Mouse (Mus musculus) neural tube, embryonic 13.5 days (tissue): ENCODE results near the gene Stkld1. TPM values are rescaled to one million over a fixed set of nuclear protein-coding genes. Genes with fewer than 3 reads are reported as not detected.
A peak's percentile ranks its signal among the peaks of the same experiment; 100 is the strongest.
"Not testable (repeated sequence)": the region's sequence is repeated elsewhere in the genome, so short reads cannot be mapped to it uniquely, and the experiment has no call there.

Experiments used
- ATAC-seq: fragments of 200-750 bp; cut with Nextera tagmentation; 2 replicates; pipeline ENCODE4 v1.8.0; 2017; ENCODE audit warnings: low read depth, mild to moderate bottlenecking, moderate TSS enrichment, moderate library complexity
- H3K27ac ChIP-seq: fragments of 300-500 bp; sonication (generic); replicated peaks from 2 replicates; pipeline ENCODE4 v1.5.1; 2015; ENCODE audit warnings: moderate library complexity, mild to moderate bottlenecking, inconsistent platforms
- H3K27me3 ChIP-seq: fragments of 300-500 bp; sonication (generic); 2 replicates; pipeline ENCODE4 v1.6.1; 2015; ENCODE audit warnings: mild to moderate bottlenecking, inconsistent platforms
- H3K36me3 ChIP-seq: fragments of 300-500 bp; sonication (generic); 2 replicates; pipeline ENCODE4 v1.6.1; 2015; ENCODE audit warnings: mild to moderate bottlenecking, inconsistent platforms
- H3K4me1 ChIP-seq: fragments of 300-500 bp; sonication (generic); replicated peaks from 2 replicates; pipeline ENCODE4 v1.6.1; 2015; ENCODE audit warnings: inconsistent platforms
- H3K4me2 ChIP-seq: fragments of 300-500 bp; sonication (generic); 2 replicates; pipeline ENCODE4 v1.6.1; 2015; ENCODE audit warnings: inconsistent platforms, mild to moderate bottlenecking, moderate library complexity
- H3K4me3 ChIP-seq: fragments of 300-500 bp; sonication (generic); 2 replicates; pipeline ENCODE4 v1.5.1; 2015; ENCODE audit warnings: mild to moderate bottlenecking, inconsistent platforms
- H3K9ac ChIP-seq: fragments of 300-500 bp; sonication (generic); 2 replicates; pipeline ENCODE4 v1.6.1; 2015; ENCODE audit warnings: moderate library complexity, mild to moderate bottlenecking, inconsistent platforms
- H3K9me3 ChIP-seq: fragments of 300-500 bp; sonication (generic); 2 replicates; pipeline ENCODE4 v1.6.1; 2016; ENCODE audit warnings: inconsistent platforms
- WGBS: fragments of 180-500 bp; shearing (Covaris S2); methylation state at CpG from one replicate; pipeline ENCODE4 v1.1.7; 2015; 5-methylcytosine and 5-hydroxymethylcytosine counted together
- polyA plus RNA-seq: library from polyadenylated mRNA; unstranded; fragments of >200 nt; fragmentation: Nextera tagmentation; extraction: Ambion mirVana; gene quantifications from 2 replicates; pipeline ENCODE4 v1.2.1, GENCODE M21; 2015

The Stkld1 gene
- 0.11 and 0.61 TPM in 2 replicates for polyA plus RNA-seq

DNA sequence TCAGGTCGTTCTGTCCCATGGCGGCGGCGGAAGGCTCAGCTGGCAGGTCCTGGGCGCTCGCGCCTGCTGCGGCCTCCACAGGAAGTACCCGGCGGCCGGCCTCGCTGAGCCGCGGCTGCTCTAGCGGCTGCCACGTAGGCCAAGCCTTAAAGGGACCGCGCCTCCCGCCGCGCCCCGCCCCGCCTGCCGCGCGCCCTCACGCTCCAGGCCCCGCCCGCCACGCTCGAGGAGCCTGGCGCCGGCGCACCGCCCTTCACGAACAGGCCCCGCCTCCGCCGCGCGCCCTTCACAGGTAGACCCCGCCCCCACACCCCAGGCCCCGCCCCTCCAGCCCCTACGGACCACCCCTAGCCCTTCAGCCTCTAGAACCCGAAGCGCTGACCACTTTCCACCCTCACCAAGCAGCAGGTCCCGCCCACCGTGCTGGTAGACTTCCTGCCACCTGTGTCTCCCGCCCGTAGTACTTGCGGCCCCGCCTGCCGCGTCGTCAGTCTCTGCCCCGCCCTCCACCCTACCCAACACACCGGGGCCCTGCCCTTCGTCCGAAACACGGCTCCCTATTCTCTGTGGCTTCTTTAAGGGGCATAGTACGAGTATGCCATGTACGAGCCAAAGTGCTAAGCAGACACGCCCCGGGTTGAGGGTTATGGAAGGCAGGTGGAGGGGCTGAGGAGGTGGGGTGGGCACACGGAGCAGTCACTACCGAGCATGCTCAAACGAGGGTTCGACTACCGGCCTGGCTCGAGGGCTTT lies at the start of gene Stkld1, which contains the start of gene Surf4:
Gene Stkld1 (plus strand): TSS at position 744 of the 752 bp plus-strand sequence.
Gene Surf4 (minus strand): TSS at position 625 of the 752 bp plus-strand sequence.
- Histone ChIP-seq H3K27ac (peak within 1 kb of the TSS; percentile 89), H3K9me3 (no peaks in the 10 kb centered on the region), H3K27me3 (no peaks in the 10 kb centered on the region), H3K36me3 (peaks cover 31% of the 10 kb centered on the region), H3K4me1 (peaks cover 30% of the 10 kb centered on the region), H3K9ac (peak within 1 kb of the TSS; percentile 100), H3K4me2 (peak within 1 kb of the TSS; percentile 88), H3K4me3 (peak within 1 kb of the TSS; percentile 98)
- ATAC-seq: peak; percentile 96
- WGBS: under 1% methylated on average over 61 of the region's 70 CpGs

DNA sequence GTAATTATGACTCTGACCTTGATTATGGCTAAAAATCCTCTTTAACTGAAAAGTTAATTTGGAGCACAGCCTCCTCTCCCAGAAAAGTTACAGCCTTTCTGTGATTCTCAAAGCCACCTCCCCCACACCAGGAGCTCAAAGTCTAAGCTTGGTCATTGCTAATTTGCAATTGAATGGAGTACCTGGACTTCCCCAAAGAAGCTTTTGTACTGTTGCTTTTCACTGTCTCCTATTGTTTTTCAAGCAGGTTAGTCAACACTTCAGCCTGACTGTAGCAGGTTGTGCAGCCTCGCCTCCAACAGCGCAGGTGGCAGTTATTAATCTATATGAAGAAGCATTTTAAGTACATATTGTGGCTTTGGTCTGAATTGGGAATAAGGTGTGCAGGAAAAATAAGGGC lies 48.3 kb upstream of the Stkld1 start:
- H3K27me3 ChIP-seq, H3K27ac ChIP-seq, H3K4me2 ChIP-seq, H3K4me3 ChIP-seq, ATAC-seq, H3K9ac ChIP-seq, H3K4me1 ChIP-seq: not testable (repeated sequence)
- Histone ChIP-seq H3K36me3 (peaks cover 21% of the 10 kb centered on the region), H3K9me3 (peaks cover 13% of the 10 kb centered on the region)
- WGBS: 91% methylated on average over 2 of the region's 2 CpGs

DNA sequence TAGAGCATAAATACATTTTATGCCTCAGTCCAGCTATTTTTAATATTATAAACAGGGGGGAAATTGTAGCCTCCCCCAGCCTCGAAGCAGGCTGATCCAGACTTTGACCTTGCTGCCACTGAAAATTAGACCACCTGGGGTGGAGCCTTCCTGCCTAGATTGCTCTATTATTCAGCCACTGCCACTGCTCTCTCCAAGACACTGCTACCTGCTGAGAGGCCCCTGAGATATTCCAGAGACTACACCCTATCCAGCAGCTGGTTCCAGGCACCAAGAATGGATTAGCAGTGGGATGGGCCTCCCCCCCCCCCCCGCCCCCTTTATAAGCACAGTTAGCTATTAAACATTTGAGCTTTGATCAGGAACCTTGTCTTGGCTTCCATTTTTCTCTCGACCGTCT lies 47.7 kb upstream of the Stkld1 start:
- WGBS: 66% methylated on average over 4 of the region's 4 CpGs
- H3K27me3 ChIP-seq, H3K9ac ChIP-seq, H3K4me1 ChIP-seq, H3K27ac ChIP-seq, ATAC-seq, H3K4me2 ChIP-seq, H3K4me3 ChIP-seq: not testable (repeated sequence)
- Histone ChIP-seq H3K36me3 (peaks cover 27% of the 10 kb centered on the region), H3K9me3 (peaks cover 13% of the 10 kb centered on the region)

DNA sequence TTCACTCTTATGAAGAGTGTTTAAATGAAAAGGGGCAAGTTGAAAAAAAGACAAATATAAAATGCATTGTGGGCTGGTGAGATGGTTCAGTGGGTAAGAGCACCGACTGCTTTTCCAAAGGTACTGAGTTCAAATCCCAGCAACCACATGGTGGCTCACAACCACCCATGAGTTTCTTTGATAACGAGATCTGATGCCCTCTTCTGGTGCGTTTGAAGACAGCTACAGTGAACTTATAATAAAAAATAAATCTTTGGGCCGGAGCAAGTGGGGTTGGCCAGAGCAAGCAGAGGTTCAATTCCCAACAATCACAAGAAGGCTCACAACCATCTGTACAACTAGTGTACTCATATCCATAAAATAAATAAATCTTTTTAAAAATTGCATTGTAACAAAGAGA lies 37.9 kb upstream of the Stkld1 start:
- Histone ChIP-seq H3K9me3 (no peaks in the 10 kb centered on the region), H3K4me1 (peaks cover 4% of the 10 kb centered on the region; the same call in 1 of the 2 replicates), H3K27me3 (no peaks in the 10 kb centered on the region), H3K4me2 (no peak overlapping the region), H3K9ac (no peak overlapping the region), H3K27ac (no peak overlapping the region), H3K36me3 (peaks cover 86% of the 10 kb centered on the region), H3K4me3 (no peak overlapping the region)
- 91% methylated on average over 4 of the region's 4 CpGs for WGBS
- ATAC-seq: no peak

DNA sequence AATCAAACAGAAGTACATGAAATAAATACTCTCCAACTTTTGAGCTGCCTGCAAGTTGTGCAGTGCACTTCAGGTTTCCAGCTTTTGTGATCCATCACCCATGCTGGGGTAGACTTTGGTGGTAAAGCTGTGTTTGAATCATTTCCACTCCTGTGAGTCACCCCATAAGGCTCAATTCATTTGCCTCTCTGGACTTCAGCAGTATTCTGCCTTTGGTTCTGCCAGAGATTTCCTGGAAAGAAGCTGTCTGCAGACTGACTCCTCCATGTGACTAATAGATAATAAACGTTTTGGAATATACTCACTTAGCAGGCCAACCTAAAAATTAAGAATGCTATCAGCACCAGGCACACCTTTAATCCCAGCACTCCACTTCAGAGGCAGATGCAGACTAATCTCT lies 33.1 kb upstream of the Stkld1 start:
- 70% methylated on average over 1 of the region's 1 CpGs for WGBS

DNA sequence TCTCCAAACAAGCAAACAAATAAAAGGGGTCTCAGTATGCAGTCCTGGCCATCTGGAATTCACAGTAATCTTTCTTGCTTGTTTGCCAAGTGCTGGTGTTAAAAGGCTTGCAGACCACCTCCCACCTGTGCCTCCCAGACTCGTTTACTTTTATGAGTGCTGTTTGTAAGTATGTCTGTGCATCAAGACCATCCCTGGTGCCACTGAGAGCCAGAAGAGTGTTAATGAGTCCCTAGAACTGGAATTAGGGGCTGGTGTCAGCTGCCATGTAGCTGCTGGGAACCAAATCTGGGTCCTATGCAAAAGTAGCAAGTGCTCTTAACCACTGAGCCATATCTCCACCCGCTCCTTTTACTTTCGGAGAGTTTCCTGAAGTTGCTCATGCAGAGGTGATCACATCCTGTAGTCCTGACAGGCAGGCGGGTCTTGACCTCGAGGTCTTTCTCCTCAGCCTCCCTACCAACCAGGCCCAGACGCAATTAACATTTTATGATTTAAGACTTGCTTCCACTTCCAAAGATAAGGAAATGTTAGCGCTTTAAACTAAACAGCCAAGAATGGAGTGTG lies 31.9 kb upstream of the Stkld1 start:
- peaks cover 59% of the 10 kb centered on the region for H3K36me3 ChIP-seq
- peak overlapping the region; percentile 86 for H3K4me2 ChIP-seq
- ATAC-seq: no peak
- no peak overlapping the region for H3K27ac ChIP-seq
- H3K9ac ChIP-seq: peak overlapping the region; percentile 74
- H3K4me3 ChIP-seq: peak overlapping the region; percentile 90
- no peaks in the 10 kb centered on the region for H3K9me3 ChIP-seq
- H3K27me3 ChIP-seq: no peaks in the 10 kb centered on the region
- peaks cover 29% of the 10 kb centered on the region for H3K4me1 ChIP-seq
- WGBS: 13% methylated on average over 7 of the region's 7 CpGs

More for the DNA sequence above, 33.1 kb upstream of the Stkld1 start:
- no peaks in the 10 kb centered on the region for H3K9me3 ChIP-seq
- ATAC-seq: no peak
- H3K36me3 ChIP-seq: peaks cover 59% of the 10 kb centered on the region
- H3K27me3 ChIP-seq: no peaks in the 10 kb centered on the region
- H3K4me1 ChIP-seq: peaks cover 29% of the 10 kb centered on the region
- no peak overlapping the region for H3K27ac ChIP-seq
- H3K4me3 ChIP-seq: no peak overlapping the region
- no peak overlapping the region for H3K9ac ChIP-seq
- H3K4me2 ChIP-seq: no peak overlapping the region

DNA sequence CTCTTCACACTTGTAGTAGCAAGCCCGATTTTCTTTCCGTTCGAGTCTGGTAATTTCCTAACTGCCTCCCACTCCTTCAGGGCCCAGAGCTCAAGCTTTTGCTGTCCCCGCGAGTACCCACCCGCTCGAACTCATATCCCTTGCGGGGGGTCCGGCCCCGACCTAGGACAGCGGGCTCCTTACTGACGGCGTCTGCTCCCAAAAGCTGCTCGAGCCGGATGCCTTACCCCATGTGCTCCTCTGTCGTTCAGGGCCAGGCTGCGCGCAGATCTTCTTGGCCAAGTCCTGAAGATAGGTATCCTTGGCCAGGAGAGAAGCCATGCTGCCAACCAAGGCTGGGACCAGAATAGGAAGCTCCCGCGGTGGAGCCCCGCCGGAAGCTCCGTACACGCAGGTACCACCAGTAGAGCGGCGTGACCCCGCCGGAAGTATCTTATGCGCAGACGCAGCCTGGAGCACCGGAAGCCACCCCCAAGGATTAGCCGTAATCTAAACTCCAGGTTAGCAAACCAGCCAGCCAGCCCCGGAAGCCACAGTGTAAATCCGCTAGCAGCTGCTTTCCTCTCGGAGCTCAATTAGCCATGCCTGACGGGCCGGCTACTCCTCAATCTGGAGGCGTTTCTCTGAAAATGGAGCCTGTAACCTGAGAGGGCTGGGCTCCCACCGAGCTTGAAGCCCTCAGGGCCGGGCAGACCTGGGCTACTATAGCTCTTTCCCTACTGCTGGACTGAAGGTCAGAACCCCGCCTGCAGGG lies 31.2 kb upstream of the Stkld1 start, which contains the start of gene Surf6:
Gene Surf6 (minus strand): TSS at position 413 of the 754 bp plus-strand sequence.
- peak within 1 kb of the TSS; percentile 90 for H3K27ac ChIP-seq
- peaks cover 59% of the 10 kb centered on the region for H3K36me3 ChIP-seq
- ATAC-seq: peak; percentile 96
- peaks cover 36% of the 10 kb centered on the region for H3K4me1 ChIP-seq
- H3K4me2 ChIP-seq: peak within 1 kb of the TSS; percentile 86
- no peaks in the 10 kb centered on the region for H3K9me3 ChIP-seq
- under 1% methylated on average over 41 of the region's 41 CpGs for WGBS
- peak within 1 kb of the TSS; percentile 74 for H3K9ac ChIP-seq
- H3K4me3 ChIP-seq: peak within 1 kb of the TSS; percentile 90
- H3K27me3 ChIP-seq: no peaks in the 10 kb centered on the region

DNA sequence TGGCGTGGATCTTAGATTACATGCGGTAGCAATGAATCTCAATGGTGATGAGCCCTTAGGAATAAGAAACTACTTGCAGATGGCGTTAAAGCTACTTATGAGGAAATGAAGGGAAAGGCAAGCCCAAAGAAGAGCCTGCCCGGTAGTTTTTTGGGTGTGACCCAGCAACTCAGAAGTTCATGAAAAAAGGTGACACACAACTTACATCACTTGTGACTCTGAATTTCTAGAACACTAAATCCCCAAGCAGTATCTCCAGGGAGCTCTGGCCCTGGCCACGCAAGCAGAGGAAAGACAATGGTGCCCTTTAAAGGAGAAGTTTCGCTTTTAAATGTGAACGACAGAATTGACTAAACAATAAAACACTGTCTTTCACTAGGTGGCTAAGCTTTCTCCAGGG lies 30.5 kb upstream of the Stkld1 start:
- Histone ChIP-seq H3K9me3 (no peaks in the 10 kb centered on the region), H3K4me1 (peaks cover 43% of the 10 kb centered on the region), H3K4me3 (peak overlapping the region; percentile 90), H3K36me3 (peaks cover 59% of the 10 kb centered on the region), H3K9ac (peak overlapping the region; percentile 74), H3K27ac (peak overlapping the region; percentile 90), H3K4me2 (peak overlapping the region; percentile 86), H3K27me3 (no peaks in the 10 kb centered on the region)
- ATAC-seq: no peak
- 10% methylated on average over 7 of the region's 7 CpGs for WGBS

DNA sequence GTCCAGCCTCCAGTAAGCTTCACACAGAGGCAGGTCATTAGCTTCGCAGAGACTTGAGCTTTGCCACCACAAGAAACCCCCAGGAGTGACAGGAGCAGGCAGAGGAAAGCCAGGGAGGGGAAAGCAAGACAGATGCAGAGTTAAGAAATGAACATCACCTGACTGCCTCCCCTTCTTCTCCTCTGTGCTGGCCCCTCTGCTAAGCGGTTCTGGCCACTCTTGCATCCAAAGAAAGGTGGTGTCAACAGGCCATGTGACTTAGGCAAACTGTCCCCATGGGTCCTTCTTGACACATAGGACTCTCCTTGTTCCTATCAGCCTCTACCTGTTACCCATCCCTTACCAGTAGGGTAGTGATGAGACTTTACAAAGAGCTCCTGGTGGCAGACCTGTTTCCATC lies 27.9 kb upstream of the Stkld1 start:
- peaks cover 45% of the 10 kb centered on the region for H3K36me3 ChIP-seq
- peaks cover 55% of the 10 kb centered on the region for H3K4me1 ChIP-seq
- no peak overlapping the region for H3K4me2 ChIP-seq
- 93% methylated on average over 2 of the region's 2 CpGs for WGBS
- no peak overlapping the region for H3K27ac ChIP-seq
- H3K9me3 ChIP-seq: no peaks in the 10 kb centered on the region
- no peak overlapping the region for H3K9ac ChIP-seq
- H3K4me3 ChIP-seq: no peak overlapping the region
- no peaks in the 10 kb centered on the region for H3K27me3 ChIP-seq
- ATAC-seq: no peak

DNA sequence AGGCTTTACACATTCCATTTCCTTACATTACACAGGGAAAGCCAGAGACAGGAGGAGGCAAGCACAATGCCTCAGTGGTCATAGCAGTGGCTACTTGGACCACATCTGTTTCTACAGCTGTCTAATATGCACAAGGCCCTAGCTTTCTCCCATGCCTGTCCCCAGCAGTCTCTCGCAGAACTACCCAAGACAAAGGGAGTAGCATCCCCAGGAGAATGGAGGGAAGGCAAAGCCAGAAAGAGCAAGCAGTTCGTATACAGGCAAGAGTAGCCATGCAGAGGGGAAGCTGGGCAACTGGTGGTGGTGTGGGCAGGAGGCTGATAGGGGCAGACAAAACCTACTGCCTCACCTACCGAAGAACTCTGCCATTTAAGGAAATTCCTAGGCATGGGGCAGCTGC lies 27.4 kb upstream of the Stkld1 start:
- no peak overlapping the region for H3K27ac ChIP-seq
- H3K9ac ChIP-seq: no peak overlapping the region
- whole genome bisulfite sequencing: 88% methylated on average over 3 of the region's 3 CpGs
- no peak for ATAC-seq
- H3K27me3 ChIP-seq: no peaks in the 10 kb centered on the region
- no peaks in the 10 kb centered on the region for H3K9me3 ChIP-seq
- no peak overlapping the region for H3K4me3 ChIP-seq
- H3K4me1 ChIP-seq: peaks cover 50% of the 10 kb centered on the region
- peaks cover 46% of the 10 kb centered on the region for H3K36me3 ChIP-seq
- no peak overlapping the region for H3K4me2 ChIP-seq

DNA sequence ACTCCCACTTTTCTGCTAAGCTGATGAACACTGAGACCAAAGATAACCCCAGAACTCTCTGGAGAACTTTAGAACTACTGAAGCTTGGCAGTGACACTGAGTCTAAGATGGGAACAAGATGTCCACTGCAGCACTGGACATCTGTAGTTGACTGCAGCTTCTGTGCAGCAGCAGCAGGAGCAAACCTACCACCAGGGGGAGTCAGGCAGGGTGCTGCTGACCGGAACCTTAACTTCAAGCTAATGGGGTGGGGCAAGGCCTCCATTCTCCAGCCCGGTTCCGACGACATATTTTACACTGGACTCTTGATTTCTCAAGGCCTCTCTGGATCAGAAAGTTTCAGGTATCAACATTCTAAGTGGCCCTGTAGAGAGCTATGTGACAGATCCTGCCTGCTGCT lies 26.7 kb upstream of the Stkld1 start:
- Histone ChIP-seq H3K4me1 (peaks cover 50% of the 10 kb centered on the region), H3K27ac (no peak overlapping the region), H3K9me3 (no peaks in the 10 kb centered on the region), H3K4me2 (no peak overlapping the region), H3K36me3 (peaks cover 53% of the 10 kb centered on the region), H3K4me3 (no peak overlapping the region), H3K27me3 (no peaks in the 10 kb centered on the region), H3K9ac (0 out of 2 replicates have a peak overlapping the region, but pooled peaks have one; percentile 90)
- 62% methylated on average over 4 of the region's 4 CpGs for WGBS
- no peak for ATAC-seq
